35 mouse cellular contexts compared by ENCODE assay signal in the genomic region with DNA sequence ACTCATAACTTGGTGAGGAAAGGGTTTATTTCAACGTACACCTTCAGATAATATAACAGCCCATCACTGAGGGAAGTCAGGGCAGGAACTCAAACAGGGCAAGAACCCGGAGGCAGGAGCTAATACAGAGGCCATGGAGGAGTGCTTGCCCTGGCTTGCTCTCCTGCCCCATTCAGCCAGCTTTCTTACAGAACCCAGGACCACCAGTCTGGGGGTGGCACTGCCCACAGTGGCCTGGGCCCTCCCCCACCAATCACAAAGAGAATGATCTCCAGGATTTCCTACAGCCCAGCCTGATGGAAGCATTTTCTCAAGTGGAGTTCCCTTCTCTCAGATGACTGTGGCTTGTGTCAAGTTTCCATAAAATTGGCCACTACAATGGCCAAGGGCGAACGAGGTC.
"Had no signal": no experiment of that assay in that cellular context is flagged by ENCODE, and none has a peak within 500 bp of the region (broad histone marks: within the 10 kb centered on the region; RNA-seq: fewer than 3 reads in every experiment).

No protein-coding gene starts in this region.

- H3K27me3 ChIP-seq: heart, embryonic 12.5 days; heart, embryonic 13.5 days; heart, embryonic 15.5 days; hindbrain, embryonic 12.5 days; hindbrain, embryonic 13.5 days; hindbrain, embryonic 15.5 days; intestine, embryonic 15.5 days; kidney, embryonic 15.5 days had no signal

- H3K4me2 ChIP-seq: heart, embryonic 11.5 days; heart, embryonic 12.5 days; heart, embryonic 13.5 days; heart, embryonic 15.5 days; hindbrain, embryonic 12.5 days; hindbrain, embryonic 13.5 days; hindbrain, embryonic 14.5 days; hindbrain, embryonic 15.5 days; intestine, embryonic 15.5 days; kidney, embryonic 15.5 days had no signal

- ATAC-seq: hindbrain, embryonic 16.5 days; hindbrain, postnatal 0 days; inflammation-experienced regulatory T-cells, adult 6 months; intestine, embryonic 15.5 days; intestine, embryonic 16.5 days; intestine, postnatal 0 days had no signal

- H3K36me3 ChIP-seq: heart, embryonic 12.5 days; heart, embryonic 13.5 days; heart, embryonic 15.5 days; hindbrain, embryonic 10.5 days; hindbrain, embryonic 12.5 days; hindbrain, embryonic 15.5 days; intestine, embryonic 15.5 days; kidney, embryonic 15.5 days had no signal

- H3K9me3 ChIP-seq: heart, embryonic 13.5 days; heart, embryonic 15.5 days; hindbrain, embryonic 10.5 days; hindbrain, embryonic 12.5 days; hindbrain, embryonic 13.5 days; hindbrain, embryonic 15.5 days; intestine, embryonic 15.5 days; kidney, embryonic 15.5 days had no signal

- H3K27ac ChIP-seq: heart, embryonic 13.5 days; heart, embryonic 15.5 days; hindbrain, embryonic 10.5 days; hindbrain, embryonic 12.5 days; hindbrain, embryonic 13.5 days; hindbrain, embryonic 14.5 days; hindbrain, embryonic 15.5 days; hindbrain, postnatal 0 days; intestine, embryonic 15.5 days; kidney, embryonic 15.5 days; kidney, postnatal 0 days; layer of hippocampus, adult 2 months; left cerebral cortex, adult 2 months had no signal

- H3K4me3 ChIP-seq: heart, embryonic 12.5 days; heart, embryonic 13.5 days; heart, embryonic 15.5 days; hindbrain, embryonic 10.5 days; hindbrain, embryonic 12.5 days; hindbrain, embryonic 13.5 days; hindbrain, embryonic 15.5 days; intestine, embryonic 15.5 days; kidney, embryonic 15.5 days; layer of hippocampus, adult 2 months; left cerebral cortex, adult 2 months had no signal

- H3K4me1 ChIP-seq: heart, embryonic 12.5 days; heart, embryonic 13.5 days; heart, embryonic 15.5 days; hindbrain, embryonic 10.5 days; hindbrain, embryonic 12.5 days; hindbrain, embryonic 13.5 days; hindbrain, embryonic 15.5 days; intestine, embryonic 15.5 days; kidney, embryonic 15.5 days had no signal

- DNase-seq: heart, postnatal 10 days; heart, postnatal 14 days; heart, postnatal 36 days; heart, postnatal 4 days; kidney, adult 11 months; kidney, adult 18-20 months; kidney, adult 2 months; kidney, adult 8-10 months; kidney, adult 9 months; kidney, postnatal 10 days; kidney, postnatal 14 days; kidney, postnatal 25 days; kidney, postnatal 36 days; kidney, postnatal 4 days; layer of hippocampus, adult 9-11 months; layer of hippocampus, postnatal 36 days had no signal

- H3K9ac ChIP-seq: heart, embryonic 12.5 days; heart, embryonic 13.5 days; heart, embryonic 15.5 days; hindbrain, embryonic 12.5 days; hindbrain, embryonic 13.5 days; hindbrain, embryonic 14.5 days; hindbrain, embryonic 15.5 days; intestine, embryonic 15.5 days; kidney, embryonic 15.5 days had no signal
